Mouse (Mus musculus): ENCODE measurements at regions not wholly inside any gene's neighbourhood (a gene's known extent, or its start where the extent isn't known, plus 50 kb on each side); places are given as distances from the start of the nearest gene placed in this dataset.
A peak's percentile ranks its signal among the peaks of the same experiment; 100 is the strongest.

GRCm38 (mm10) chr2:74930702-74931101 is 105.1 kb downstream of the Mtx2 start:
- peak; percentile 22 for DNase-seq

DNA sequence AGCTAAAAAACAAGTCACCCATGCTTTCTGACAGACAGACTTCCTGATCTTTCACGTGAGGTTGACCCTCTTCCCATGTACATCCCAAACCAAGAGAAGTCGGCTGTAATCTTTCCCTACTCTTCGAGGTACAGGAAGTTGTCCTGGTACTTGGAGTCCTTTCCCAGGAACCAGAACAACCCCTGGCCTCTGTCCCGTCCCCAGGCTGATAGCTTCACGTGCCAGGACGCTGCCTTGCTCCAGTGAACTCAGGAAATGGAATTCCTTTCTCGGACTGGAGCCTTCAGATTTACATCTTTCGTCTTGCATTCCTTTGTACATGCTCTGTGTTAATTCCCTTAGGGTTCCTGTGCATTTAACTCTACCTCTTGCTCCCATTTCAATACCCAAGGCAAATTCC is 107.6 kb downstream of the Mtx2 start:
- peak; percentile 70 for DNase-seq

- no peak for DNase-seq
Observed at GRCm38 (mm10) chr2:74933771-74934170, 108.2 kb downstream of the Mtx2 start.

DNA sequence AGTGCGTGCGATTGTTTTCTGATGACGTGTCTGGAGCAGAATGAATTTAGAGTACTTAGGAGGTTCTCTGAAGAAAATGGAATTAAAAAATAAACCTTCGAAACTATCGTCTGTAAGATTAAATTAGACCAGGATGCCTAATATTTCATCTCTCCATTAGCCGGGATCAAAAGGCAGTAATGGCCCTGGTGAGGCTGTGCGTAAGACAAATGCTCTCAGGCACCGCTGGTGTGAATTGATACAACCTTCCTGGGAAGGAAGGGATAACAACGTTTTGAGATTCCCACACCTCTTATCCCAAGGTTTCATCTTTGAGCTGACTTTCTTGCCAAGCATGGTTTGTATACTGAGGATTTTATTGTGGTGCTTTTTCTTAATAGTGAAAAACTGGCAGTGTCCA is 113.1 kb downstream of the Mtx2 start:
- DNase-seq: no peak

GRCm38 (mm10) chr2:74941966-74942365 is 116.4 kb downstream of the Mtx2 start:
- DNase-seq: no peak

DNA sequence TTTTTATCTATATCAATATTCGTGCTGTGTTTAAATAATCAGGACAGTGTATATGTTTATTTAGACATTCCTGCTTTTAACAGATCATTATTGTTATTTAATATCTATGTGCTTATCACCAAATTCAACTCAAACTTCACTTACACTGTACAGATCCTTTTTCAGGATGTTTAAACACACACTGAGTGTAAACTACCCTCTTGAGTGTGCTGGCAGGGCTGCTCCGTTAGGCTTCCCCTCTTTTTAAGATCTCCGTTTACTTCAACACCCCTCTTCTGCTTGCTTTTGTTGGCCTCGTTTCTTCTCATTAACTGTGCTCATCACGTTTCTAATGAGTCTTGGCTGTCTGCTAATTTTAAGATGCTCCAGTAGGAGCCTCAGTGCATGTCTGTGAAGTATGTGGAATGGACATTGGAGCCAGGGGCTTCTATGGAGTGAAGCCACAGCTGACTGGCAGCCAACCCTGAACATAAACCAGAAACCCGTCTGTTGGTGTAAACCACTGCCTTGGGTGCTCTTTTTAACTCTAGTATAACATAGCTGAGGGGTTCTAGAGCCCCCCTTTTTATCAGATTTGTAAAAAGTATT is 117.1 kb downstream of the Mtx2 start:
- no peak for DNase-seq

GRCm38 (mm10) chr2:74945185-74945749 is 119.7 kb downstream of the Mtx2 start:
- DNase-seq: no peak

GRCm38 (mm10) chr2:74951401-74952260 is 126.0 kb downstream of the Mtx2 start:
- no peak for DNase-seq

DNA sequence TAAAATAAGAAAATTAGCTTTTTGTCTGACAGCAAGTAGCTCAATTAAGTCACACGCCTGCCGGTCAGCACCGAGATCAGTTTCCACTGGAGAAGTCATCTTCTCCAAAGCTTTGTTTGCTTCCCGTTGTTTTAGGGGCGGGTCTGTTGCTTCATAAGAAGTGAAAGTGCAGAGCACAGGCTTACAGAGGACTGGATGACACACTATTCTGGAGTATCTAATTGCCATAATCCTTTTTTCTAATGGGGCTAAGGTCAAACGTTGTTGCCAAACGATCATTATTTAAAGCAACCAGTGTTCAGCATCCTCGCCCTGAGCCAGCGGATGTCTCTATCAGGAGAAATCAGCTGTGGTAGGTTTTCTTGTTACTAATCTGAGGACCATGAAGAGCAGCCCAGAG is 128.5 kb downstream of the Mtx2 start:
- DNase-seq: no peak

DNA sequence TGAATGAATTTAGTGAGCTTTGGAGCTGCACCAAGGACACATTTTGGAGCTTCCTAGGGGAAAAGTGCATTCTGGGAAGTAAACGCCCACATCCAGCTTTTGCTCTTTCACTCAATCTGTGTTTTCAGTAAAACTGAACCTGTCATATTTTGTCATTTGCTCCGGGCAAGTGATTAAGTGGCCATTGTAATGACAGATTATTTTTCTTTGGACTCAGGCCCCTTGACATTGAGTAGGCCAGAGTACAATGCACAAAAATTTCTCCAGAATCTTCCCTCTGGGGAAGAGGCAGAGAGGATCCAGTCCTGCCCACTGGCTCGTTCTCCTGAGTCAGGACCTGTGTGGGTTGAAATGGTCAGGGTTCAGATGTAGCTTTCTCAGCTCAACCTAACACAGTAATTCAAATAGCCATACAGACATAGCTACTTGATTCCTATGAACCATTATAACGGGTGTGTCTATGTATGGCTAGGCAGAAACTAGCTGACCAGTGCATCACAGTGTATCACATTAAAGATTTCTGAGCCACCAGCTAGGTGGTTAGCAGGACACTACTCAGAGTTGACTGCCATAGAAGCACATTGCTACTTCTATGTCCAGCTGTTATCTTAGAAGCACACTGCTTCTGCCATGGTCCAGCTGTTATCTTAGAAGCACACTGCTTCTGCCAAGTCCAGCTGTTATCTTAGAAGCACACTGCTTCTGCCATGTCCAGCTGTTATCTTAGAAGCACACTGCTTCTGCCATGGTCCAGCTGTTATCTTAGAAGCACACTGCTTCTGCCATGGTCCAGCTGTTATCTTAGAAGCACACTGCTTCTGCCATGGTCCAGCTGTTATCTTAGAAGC is 129.9 kb downstream of the Mtx2 start:
- DNase-seq: no peak

GRCm38 (mm10) chr2:74956129-74956450 is 130.5 kb downstream of the Mtx2 start:
- DNase-seq: no peak

- DNase-seq: no peak
Observed at GRCm38 (mm10) chr2:74956556-74956955, 131.0 kb downstream of the Mtx2 start.

GRCm38 (mm10) chr2:74959936-74960335 is 134.3 kb downstream of the Mtx2 start:
- no peak for DNase-seq

GRCm38 (mm10) chr2:74962416-74962815 is 136.8 kb downstream of the Mtx2 start:
- no peak for DNase-seq

DNA sequence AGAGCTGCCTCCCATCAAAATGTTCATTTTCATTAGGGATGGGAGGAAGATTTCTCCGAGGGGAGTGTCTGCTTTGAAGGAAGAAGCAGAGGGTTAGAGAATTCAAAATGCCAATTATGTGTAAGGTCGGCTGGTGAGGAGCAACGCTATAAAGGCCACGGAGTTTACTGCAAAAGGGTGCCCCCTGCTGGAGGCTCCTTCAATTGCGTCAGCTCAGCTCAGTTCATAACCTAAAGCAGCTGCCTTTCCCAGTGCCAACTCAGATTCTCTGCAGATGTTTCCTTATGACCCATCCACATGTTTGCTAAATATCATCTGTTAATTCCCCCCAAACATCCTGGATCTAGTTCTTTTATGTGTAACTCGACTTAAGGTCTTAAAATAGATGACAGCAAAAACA is 138.8 kb downstream of the Mtx2 start:
- DNase-seq: peak; percentile 92

DNA sequence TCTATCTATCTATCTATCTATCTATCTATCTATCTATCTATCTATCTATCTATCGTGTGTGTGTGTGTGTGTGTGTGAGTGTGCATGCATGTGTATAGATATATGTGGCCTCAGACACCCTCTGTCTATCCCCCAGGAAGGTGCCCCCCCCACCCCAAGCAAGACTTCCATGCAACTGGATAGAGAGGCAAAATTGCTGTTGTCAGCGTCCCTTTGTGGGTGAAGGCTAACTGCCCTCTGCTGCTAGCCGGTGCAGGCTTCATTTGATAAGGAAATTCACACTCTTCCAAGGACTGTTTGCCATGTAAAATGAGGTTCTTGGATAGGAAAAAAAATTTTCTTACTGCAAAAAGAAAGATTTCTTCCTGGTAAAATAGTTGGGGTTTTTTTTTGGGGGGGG is 139.4 kb downstream of the Mtx2 start:
- DNase-seq: no peak

GRCm38 (mm10) chr2:74965384-74966060 is 139.9 kb downstream of the Mtx2 start:
- no peak for DNase-seq

- DNase-seq: no peak
Observed at GRCm38 (mm10) chr2:74970611-74971265, 145.1 kb downstream of the Mtx2 start.

- no peak for DNase-seq
Observed at GRCm38 (mm10) chr2:74973386-74973785, 147.8 kb downstream of the Mtx2 start.

GRCm38 (mm10) chr2:74974595-74975325 is 149.2 kb downstream of the Mtx2 start:
- DNase-seq: no peak

GRCm38 (mm10) chr2:74977348-74977747 is 151.7 kb downstream of the Mtx2 start:
- no peak for DNase-seq

- DNase-seq: no peak
Observed at GRCm38 (mm10) chr2:74977828-74978227, 152.2 kb downstream of the Mtx2 start.
